Mouse (Mus musculus) neural tube, embryonic 11.5 days (tissue): ENCODE measurements at regions not wholly inside any gene's neighbourhood (a gene's known extent, or its start where the extent isn't known, plus 50 kb on each side); places are given as distances from the start of the nearest gene placed in this dataset.

ENCODE experiments used
- ATAC-seq: fragments of 200-750 bp; cut with Nextera tagmentation; 2 replicates; pipeline ENCODE4 v1.8.0; 2017; ENCODE audit warnings: moderate number of reproducible peaks, mild to moderate bottlenecking, moderate TSS enrichment, moderate library complexity; ENCODE audit not compliant: insufficient read depth, low FRiP score, low TSS enrichment
- DNase-seq: peaks from one replicate; pipeline ENCODE4 v3.0.0-alpha.2; 2015; ENCODE audit warnings: low spot score
- H3K27ac ChIP-seq: fragments of 300-500 bp; sonication (generic); 2 replicates; pipeline ENCODE4 v1.5.1; 2014; ENCODE audit warnings: low read depth, mild to moderate bottlenecking, low read length
- H3K27me3 ChIP-seq: fragments of 300-500 bp; sonication (generic); 2 replicates; pipeline ENCODE4 v1.6.1; 2014; ENCODE audit warnings: mild to moderate bottlenecking, low read length, mixed read lengths; ENCODE audit not compliant: control insufficient read depth, insufficient read depth
- H3K36me3 ChIP-seq: fragments of 300-500 bp; sonication (generic); 2 replicates; pipeline ENCODE4 v1.6.1; 2014; ENCODE audit warnings: mild to moderate bottlenecking, low read length, moderate library complexity, mixed read lengths; ENCODE audit not compliant: control insufficient read depth, insufficient read depth
- H3K4me1 ChIP-seq: fragments of 300-500 bp; sonication (generic); 2 replicates; pipeline ENCODE4 v1.6.1; 2014; ENCODE audit warnings: low read length, mixed read lengths; ENCODE audit not compliant: control insufficient read depth, insufficient read depth
- H3K4me2 ChIP-seq: fragments of 300-500 bp; sonication (generic); 2 replicates; pipeline ENCODE4 v1.6.1; 2014; ENCODE audit warnings: low read depth, mild to moderate bottlenecking, moderate library complexity
- H3K4me3 ChIP-seq: fragments of 300-500 bp; sonication (generic); 2 replicates; pipeline ENCODE4 v1.5.1; 2014; ENCODE audit warnings: low read depth, low read length
- H3K9ac ChIP-seq: fragments of 300-500 bp; sonication (generic); 2 replicates; pipeline ENCODE4 v1.6.1; 2014; ENCODE audit warnings: mild to moderate bottlenecking, low read length
- H3K9me3 ChIP-seq: fragments of 300-500 bp; sonication (generic); 2 replicates; pipeline ENCODE4 v1.6.1; 2016; ENCODE audit warnings: low read length; ENCODE audit not compliant: control insufficient read depth
- WGBS: fragments of 180-500 bp; shearing (Covaris S2); extraction: QIAGEN DNeasy Blood & Tissue Kit; methylation state at CpG from one replicate; pipeline ENCODE4 v1.1.7; 2014; 5-methylcytosine and 5-hydroxymethylcytosine counted together

- ATAC-seq (no peak), DNase-seq (no peak)
- Histone ChIP-seq H3K4me2 (no peak overlapping the region), H3K36me3 (no peaks in the 10 kb centered on the region), H3K4me3 (no peak overlapping the region), H3K27me3 (no peaks in the 10 kb centered on the region), H3K27ac (no peak overlapping the region), H3K9ac (no peak overlapping the region), H3K4me1 (no peaks in the 10 kb centered on the region), H3K9me3 (no peaks in the 10 kb centered on the region)
- WGBS, result 90% methylated on average over 1 of the region's 1 CpGs
Measured at GRCm38 (mm10) chr6:148605226-148605625, 161.0 kb upstream of the Tmtc1 start.

- ATAC-seq, result no peak
Measured at GRCm38 (mm10) chr6:148604790-148605189, 160.6 kb upstream of the Tmtc1 start.

GRCm38 (mm10) chr6:148603878-148604277 lies 159.7 kb upstream of the Tmtc1 start:
- H3K36me3 ChIP-seq, result no peaks in the 10 kb centered on the region
- no peak for ATAC-seq
- no peaks in the 10 kb centered on the region for H3K4me1 ChIP-seq
- WGBS, result 84% methylated on average over 2 of the region's 2 CpGs
- no peak overlapping the region for H3K4me2 ChIP-seq
- no peak for DNase-seq
- H3K27me3 ChIP-seq, result no peaks in the 10 kb centered on the region
- no peaks in the 10 kb centered on the region for H3K9me3 ChIP-seq
- H3K27ac ChIP-seq, result no peak overlapping the region
- no peak overlapping the region for H3K4me3 ChIP-seq
- no peak overlapping the region for H3K9ac ChIP-seq

More at GRCm38 (mm10) chr6:148604790-148605189, 160.6 kb upstream of the Tmtc1 start:
- 0% methylated on average over 1 of the region's 1 CpGs for WGBS
- no peaks in the 10 kb centered on the region for H3K9me3 ChIP-seq
- no peaks in the 10 kb centered on the region for H3K36me3 ChIP-seq
- H3K4me3 ChIP-seq, result no peak overlapping the region
- no peak overlapping the region for H3K27ac ChIP-seq
- no peak overlapping the region for H3K9ac ChIP-seq
- no peak overlapping the region for H3K4me2 ChIP-seq
- H3K4me1 ChIP-seq, result no peaks in the 10 kb centered on the region
- no peak for DNase-seq
- H3K27me3 ChIP-seq, result no peaks in the 10 kb centered on the region

- WGBS, result 78% methylated on average over 4 of the region's 4 CpGs
- H3K4me1 ChIP-seq, result peaks cover under 1% of the 10 kb centered on the region; the same call in 1 of the 2 replicates
- DNase-seq (no peak), ATAC-seq (no peak)
- no peaks in the 10 kb centered on the region for H3K9me3 ChIP-seq
- H3K9ac ChIP-seq, result no peak overlapping the region
- no peak overlapping the region for H3K27ac ChIP-seq
- H3K27me3 ChIP-seq, result no peaks in the 10 kb centered on the region
- no peak overlapping the region for H3K4me2 ChIP-seq
- no peaks in the 10 kb centered on the region for H3K36me3 ChIP-seq
- no peak overlapping the region for H3K4me3 ChIP-seq
Measured at GRCm38 (mm10) chr6:148603460-148603859, 159.3 kb upstream of the Tmtc1 start.

- Histone ChIP-seq H3K4me1 (peaks cover 4% of the 10 kb centered on the region; the same call in 1 of the 2 replicates), H3K27me3 (no peaks in the 10 kb centered on the region), H3K36me3 (no peaks in the 10 kb centered on the region), H3K4me2 (no peak overlapping the region), H3K9me3 (no peaks in the 10 kb centered on the region), H3K9ac (no peak overlapping the region), H3K4me3 (no peak overlapping the region), H3K27ac (no peak overlapping the region)
- DNase-seq, result no peak
- no peak for ATAC-seq
- WGBS, result 84% methylated on average over 2 of the region's 2 CpGs
Measured at GRCm38 (mm10) chr6:148602894-148603293, 158.7 kb upstream of the Tmtc1 start.

- no peak for DNase-seq
- no peaks in the 10 kb centered on the region for H3K36me3 ChIP-seq
- H3K4me3 ChIP-seq, result no peak overlapping the region
- no peaks in the 10 kb centered on the region for H3K9me3 ChIP-seq
- H3K4me1 ChIP-seq, result peaks cover 4% of the 10 kb centered on the region; the same call in 1 of the 2 replicates
- no peak overlapping the region for H3K9ac ChIP-seq
- no peak for ATAC-seq
- no peak overlapping the region for H3K4me2 ChIP-seq
- no peaks in the 10 kb centered on the region for H3K27me3 ChIP-seq
- 51% methylated on average over 2 of the region's 2 CpGs for WGBS
- no peak overlapping the region for H3K27ac ChIP-seq
Measured at GRCm38 (mm10) chr6:148600934-148601333, 156.7 kb upstream of the Tmtc1 start.

GRCm38 (mm10) chr6:148599473-148599872 lies 155.3 kb upstream of the Tmtc1 start:
- no peaks in the 10 kb centered on the region for H3K27me3 ChIP-seq
- no peaks in the 10 kb centered on the region for H3K36me3 ChIP-seq
- H3K9me3 ChIP-seq, result no peaks in the 10 kb centered on the region
- peaks cover 4% of the 10 kb centered on the region; the same call in 1 of the 2 replicates for H3K4me1 ChIP-seq
- H3K9ac ChIP-seq, result no peak overlapping the region
- no peak overlapping the region for H3K27ac ChIP-seq
- no peak for DNase-seq
- H3K4me2 ChIP-seq, result no peak overlapping the region
- ATAC-seq, result no peak
- no peak overlapping the region for H3K4me3 ChIP-seq
- 61% methylated on average over 4 of the region's 4 CpGs for WGBS

- H3K27ac ChIP-seq, result no peak overlapping the region
- peak overlapping the region; percentile 39 for H3K9ac ChIP-seq
- 3% methylated on average over 16 of the region's 16 CpGs for WGBS
- no peaks in the 10 kb centered on the region for H3K27me3 ChIP-seq
- DNase-seq (peak; percentile 57), ATAC-seq (peak; percentile 43)
- H3K36me3 ChIP-seq, result no peaks in the 10 kb centered on the region
- peak overlapping the region; percentile 41 for H3K4me2 ChIP-seq
- H3K4me1 ChIP-seq, result peaks cover 4% of the 10 kb centered on the region; the same call in 1 of the 2 replicates
- H3K9me3 ChIP-seq, result no peaks in the 10 kb centered on the region
- H3K4me3 ChIP-seq, result peak overlapping the region; percentile 15; the same call in 1 of the 2 replicates
Measured at GRCm38 (mm10) chr6:148598746-148599337, 154.7 kb upstream of the Tmtc1 start.

GRCm38 (mm10) chr6:148595009-148595770 lies 151.0 kb upstream of the Tmtc1 start:
- H3K27ac ChIP-seq, result no peak overlapping the region
- H3K9ac ChIP-seq, result no peak overlapping the region
- DNase-seq, result no peak
- H3K4me2 ChIP-seq, result no peak overlapping the region
- no peaks in the 10 kb centered on the region for H3K36me3 ChIP-seq
- H3K27me3 ChIP-seq, result no peaks in the 10 kb centered on the region
- no peak overlapping the region for H3K4me3 ChIP-seq
- no peak for ATAC-seq
- no peaks in the 10 kb centered on the region for H3K9me3 ChIP-seq
- peaks cover 4% of the 10 kb centered on the region; the same call in 1 of the 2 replicates for H3K4me1 ChIP-seq
- WGBS, result 74% methylated on average over 3 of the region's 3 CpGs
